Mouse (Mus musculus) right cerebral cortex, postnatal 4 days (tissue): ENCODE measurements around the gene Prkag1.

ENCODE experiments used
- DNase-seq: peaks from one replicate; pipeline ENCODE4 v3.0.0-alpha.2; 2022

Gene Prkag1

GRCm38 (mm10) chr15:98791221-98791620, 40.1 kb downstream of the Prkag1 start:
- DNase-seq, result no peak

- no peak for DNase-seq
Observed at GRCm38 (mm10) chr15:98790761-98791160, 40.6 kb downstream of the Prkag1 start.

DNA sequence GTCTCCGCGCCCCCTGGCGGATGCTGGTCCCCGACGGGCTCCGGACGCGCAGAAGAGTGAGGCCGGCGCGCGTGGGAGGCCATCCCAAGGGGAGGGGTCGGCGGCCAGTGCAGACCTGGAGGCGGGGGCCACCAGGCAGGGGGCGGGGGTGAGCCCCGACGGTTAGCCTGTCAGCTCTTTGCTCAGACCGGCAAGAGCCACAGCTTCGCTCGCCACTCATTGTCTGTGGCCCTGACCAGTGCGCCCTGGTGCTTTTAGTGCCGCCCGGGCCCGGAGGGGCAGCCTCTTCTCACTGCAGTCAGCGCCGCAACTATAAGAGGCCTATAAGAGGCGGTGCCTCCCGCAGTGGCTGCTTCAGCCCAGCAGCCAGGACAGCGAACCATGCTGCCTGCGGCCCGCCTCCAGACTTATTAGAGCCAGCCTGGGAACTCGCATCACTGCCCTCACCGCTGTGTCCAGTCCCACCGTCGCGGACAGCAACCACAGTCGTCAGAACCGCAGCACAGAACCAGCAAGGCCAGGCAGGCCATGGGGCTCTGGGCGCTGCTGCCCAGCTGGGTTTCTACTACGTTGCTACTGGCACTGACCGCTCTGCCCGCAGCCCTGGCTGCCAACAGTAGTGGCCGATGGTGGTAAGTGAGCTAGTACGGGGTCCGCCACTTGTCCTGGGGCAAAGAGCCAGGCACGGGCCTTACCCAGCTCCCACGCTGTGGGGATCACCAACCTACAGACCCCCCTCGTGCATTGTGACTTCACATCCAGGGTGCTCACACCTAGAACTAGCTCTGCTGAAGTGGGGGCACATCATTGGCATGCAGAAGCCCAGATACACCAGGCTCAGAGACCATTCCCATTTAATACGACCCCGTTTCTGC, 41.4 kb downstream of the Prkag1 start, which contains the start of gene Wnt1:
Gene Wnt1, plus strand, starts transcription at position 197 of the 875 bp plus-strand sequence.
- DNase-seq, result peak; percentile 61

GRCm38 (mm10) chr15:98788972-98789660, 42.2 kb downstream of the Prkag1 start:
- DNase-seq, result no peak

GRCm38 (mm10) chr15:98787930-98788329, 43.4 kb downstream of the Prkag1 start:
- no peak for DNase-seq

DNA sequence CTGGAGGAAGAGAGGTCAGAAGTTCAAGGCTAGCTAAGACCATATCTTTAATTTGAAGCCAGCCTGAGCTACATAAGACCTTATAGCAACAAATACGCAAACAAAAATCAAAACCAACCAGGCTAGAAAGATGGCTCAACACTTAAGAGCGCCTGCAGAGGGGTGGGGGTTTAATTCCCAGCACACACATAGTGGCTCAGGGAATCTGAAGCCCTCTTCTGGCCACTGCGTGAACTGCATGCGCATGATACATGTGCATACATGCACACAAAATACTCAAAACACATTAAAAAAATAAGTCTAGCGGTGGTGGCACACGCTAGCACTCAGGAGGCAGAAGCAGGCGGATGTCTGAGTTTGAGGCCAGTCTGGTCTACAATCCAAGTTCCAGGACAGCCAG, 45.6 kb downstream of the Prkag1 start:
- DNase-seq, result peak; percentile 54

DNA sequence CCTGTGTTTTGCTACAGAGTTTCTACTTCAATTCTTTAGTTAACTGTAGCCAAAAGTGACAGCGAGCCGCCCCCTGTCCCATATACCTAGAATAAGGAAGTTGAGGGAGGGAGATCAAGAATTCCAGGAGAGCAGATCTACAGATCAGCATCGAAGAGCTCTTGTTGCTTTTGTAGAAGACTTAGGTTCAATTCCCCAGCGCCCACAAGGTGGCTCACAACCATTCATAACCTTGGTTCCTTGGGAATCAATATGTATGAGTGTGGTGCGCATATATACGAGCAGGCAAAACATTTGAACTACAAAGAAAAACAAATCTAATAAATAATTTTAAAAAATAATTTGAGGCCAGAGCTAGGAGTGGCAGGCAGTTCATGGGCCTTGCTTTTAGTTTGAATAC, 50.2 kb downstream of the Prkag1 start:
- no peak for DNase-seq

- no peak for DNase-seq
Observed at GRCm38 (mm10) chr15:98780573-98780972, 50.7 kb downstream of the Prkag1 start.

- no peak for DNase-seq
Observed at GRCm38 (mm10) chr15:98780075-98780474, 51.2 kb downstream of the Prkag1 start.

- no peak for DNase-seq
Observed at GRCm38 (mm10) chr15:98778806-98779205, 52.5 kb downstream of the Prkag1 start.

DNA sequence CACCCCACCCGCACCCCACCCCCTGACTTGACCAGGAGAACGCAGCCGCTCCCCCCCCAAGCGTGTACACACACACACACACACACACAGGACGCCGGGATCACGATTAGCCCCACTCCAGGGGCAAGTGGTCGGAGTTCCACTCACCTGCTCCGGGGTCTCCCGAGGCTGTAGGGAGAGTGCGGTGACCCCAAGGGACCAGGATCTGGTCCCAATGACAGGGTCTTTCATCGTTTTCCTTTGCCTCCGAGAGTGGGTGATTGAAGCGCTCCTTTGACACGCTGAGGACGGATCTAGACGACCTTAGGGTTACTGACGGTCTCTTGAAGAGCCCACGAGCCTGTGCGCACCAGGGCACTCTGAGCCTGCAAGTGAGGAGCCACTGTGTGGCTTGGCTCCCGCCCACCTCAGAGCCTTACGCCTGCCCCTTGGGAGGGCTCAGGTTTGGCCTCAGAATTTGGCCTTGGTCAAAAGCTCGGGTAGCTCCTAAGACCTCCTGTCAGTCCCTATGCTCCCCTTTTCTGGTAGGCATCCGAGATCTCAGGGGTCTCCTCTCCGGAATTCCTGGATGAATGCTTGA, 53.0 kb downstream of the Prkag1 start:
- DNase-seq, result no peak

GRCm38 (mm10) chr15:98777762-98778161, 53.6 kb downstream of the Prkag1 start, which contains the start of gene Wnt10b:
Wnt10b (minus strand) TSS chr15:98778150.
- no peak for DNase-seq

- no peak for DNase-seq
Observed at GRCm38 (mm10) chr15:98777005-98777616, 54.2 kb downstream of the Prkag1 start.

- no peak for DNase-seq
Observed at GRCm38 (mm10) chr15:98776280-98777004, 54.9 kb downstream of the Prkag1 start.

- no peak for DNase-seq
Observed at GRCm38 (mm10) chr15:98775533-98775932, 55.8 kb downstream of the Prkag1 start.

- no peak for DNase-seq
Observed at GRCm38 (mm10) chr15:98774096-98774495, 57.2 kb downstream of the Prkag1 start.

DNA sequence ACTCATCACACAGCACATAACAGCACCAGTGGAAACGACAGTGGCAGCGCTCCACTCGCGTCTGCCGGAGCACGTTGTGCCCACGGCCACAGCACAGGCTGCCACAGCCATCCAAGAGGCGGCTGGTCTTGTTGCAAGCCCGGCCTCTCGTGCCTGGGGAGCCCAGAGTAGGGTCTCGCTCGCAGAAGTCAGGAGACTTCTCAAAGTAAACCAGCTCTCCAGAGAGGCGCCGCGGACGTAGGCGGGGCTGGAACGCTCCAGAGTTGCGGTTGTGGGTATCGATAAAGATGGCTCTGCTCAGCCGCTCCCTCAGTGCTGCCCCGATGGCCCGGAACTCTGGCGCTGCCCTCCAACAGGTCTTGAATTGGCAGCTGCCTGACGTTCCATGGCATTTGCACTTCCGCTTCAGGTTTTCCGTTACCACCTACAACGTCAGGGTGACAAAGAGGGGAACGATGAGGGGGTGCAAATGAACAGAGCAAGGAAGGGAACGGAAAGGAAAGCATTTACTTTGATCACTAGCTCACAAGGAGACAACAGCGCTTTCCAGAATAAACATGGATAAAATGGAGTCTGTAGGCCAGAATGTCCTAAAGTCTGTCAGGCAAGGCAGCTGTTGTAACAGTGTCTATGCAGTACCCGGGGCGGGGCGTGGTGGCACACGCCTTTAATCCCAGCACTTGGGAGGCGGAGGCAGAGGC, 58.7 kb downstream of the Prkag1 start:
- DNase-seq, result no peak

GRCm38 (mm10) chr15:98771813-98772425, 59.4 kb downstream of the Prkag1 start:
- no peak for DNase-seq

DNA sequence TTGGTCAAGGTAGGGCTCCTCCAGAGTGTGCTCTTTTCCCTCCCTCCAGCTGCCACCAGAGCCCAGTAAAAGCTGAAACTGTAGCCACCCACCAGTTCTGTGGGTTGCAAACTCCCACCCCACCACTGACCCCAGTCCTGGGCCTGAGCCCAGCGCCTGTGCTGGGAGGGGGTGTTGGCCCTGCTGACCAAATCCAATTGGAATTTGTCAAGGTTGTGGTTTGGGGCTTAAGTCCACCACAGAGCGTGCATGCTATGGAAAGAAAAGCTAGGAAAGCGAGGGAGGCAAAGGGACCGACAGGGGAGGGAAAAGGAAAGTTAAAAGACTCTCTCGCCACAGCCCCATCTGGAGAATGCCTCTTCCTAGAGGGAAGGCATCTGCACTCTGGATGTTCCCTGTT, 63.1 kb downstream of the Prkag1 start:
- DNase-seq, result no peak

DNA sequence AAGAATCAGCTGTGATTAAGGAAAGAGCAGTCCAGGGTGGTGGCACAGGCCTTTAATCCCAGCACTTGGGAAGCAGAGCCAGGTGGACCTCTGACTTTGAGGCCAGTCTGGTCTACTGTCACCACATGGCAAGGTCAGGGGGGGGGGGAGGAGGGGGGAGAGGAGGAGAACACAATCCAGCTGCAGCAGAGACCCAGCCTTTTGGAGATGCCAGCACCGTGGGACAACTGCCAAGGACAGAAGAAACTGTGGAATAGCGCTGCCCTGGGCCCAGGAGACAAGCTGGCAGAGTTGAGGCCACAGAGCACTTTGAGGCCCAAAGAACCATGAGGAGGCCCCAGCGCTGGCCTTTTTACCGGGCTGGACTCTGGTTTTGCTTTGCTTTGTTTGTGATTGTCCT, 65.4 kb downstream of the Prkag1 start:
- DNase-seq, result no peak
